Mouse (Mus musculus): ENCODE data around the gene Bzw1.

Gene Bzw1

GRCm38 (mm10) chr1:58395341-58395740 lies 2.6 kb downstream of the Bzw1 start:
- intact Hi-C loops (cut with DNase I) = no loop called here

DNA sequence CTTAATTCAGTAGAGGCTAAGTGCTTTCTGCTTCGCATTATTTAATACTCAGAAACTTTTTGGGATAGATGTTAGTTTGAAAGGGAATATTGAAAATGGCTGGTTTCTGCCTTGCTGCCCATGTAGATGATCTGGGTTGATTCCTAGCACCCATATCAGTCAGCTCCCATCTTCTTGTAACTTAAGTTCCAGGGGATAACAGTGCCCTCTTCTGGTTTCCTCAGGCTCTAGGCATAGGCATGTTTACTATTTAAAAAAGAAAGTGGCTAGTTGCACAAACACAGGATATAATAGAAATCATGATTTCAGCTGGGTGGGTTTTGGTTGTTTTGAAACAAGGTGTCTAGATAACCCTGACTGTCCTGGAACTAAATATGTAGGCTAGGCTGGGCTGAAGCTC lies 3.5 kb downstream of the Bzw1 start:
- intact Hi-C loops (cut with DNase I) = no loop called here

- intact Hi-C loops (cut with DNase I) = no loop called here
Measured at GRCm38 (mm10) chr1:58397731-58398130, 5.0 kb downstream of the Bzw1 start.

- intact Hi-C loops (cut with DNase I) = no loop called here
Measured at GRCm38 (mm10) chr1:58401396-58401795, 8.7 kb downstream of the Bzw1 start.

GRCm38 (mm10) chr1:58403745-58404144 lies 11.0 kb downstream of the Bzw1 start:
- intact Hi-C loops (cut with DNase I) = no loop called here

- intact Hi-C loops (cut with DNase I) = no loop called here
Measured at GRCm38 (mm10) chr1:58407321-58407720, 14.6 kb downstream of the Bzw1 start.

DNA sequence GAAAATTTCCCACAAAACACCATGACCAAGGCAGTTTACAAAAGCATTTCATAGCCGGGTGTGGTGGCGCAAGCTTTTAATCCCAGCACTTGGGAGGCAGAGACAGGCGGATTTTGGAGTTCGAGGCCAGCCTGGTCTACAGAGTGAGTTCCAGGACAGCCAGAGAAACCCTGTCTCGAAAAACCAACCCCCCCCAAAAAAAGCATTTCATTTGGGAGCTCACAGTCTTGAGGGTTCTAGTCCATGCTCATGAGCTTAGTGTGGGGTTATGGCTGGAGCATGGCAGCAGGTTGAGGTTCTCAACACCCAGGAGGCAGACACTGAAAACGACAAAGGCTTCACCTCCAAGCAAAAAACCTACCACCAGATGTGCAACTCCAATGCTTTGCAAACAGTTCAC lies 15.4 kb downstream of the Bzw1 start:
- intact Hi-C loops (cut with DNase I) = no loop called here

- intact Hi-C loops (cut with DNase I) = no loop called here
Measured at GRCm38 (mm10) chr1:58409553-58410197, 17.0 kb downstream of the Bzw1 start.

DNA sequence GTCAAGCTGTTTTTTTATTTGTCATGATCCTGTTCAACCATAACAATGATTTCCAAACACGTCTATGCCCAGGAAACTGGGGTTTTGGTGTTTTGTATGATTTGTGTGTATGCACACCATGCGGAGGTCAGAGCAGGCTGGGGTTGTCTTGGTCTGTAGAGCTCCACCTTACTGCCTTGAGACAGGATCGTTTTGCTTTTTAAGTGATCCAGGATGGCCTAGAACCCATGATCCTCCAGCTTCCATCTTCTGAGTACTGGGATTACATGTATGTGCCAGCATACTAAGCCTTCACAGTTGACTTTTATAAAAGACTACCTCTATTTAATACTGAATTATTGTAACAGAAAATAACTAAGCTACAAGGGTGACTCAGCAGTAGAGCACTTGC lies 17.5 kb downstream of the Bzw1 start:
- intact Hi-C loops (cut with DNase I) = no loop called here

- intact Hi-C loops (cut with DNase I) = no loop called here
Measured at GRCm38 (mm10) chr1:58410776-58411175, 18.1 kb downstream of the Bzw1 start.

DNA sequence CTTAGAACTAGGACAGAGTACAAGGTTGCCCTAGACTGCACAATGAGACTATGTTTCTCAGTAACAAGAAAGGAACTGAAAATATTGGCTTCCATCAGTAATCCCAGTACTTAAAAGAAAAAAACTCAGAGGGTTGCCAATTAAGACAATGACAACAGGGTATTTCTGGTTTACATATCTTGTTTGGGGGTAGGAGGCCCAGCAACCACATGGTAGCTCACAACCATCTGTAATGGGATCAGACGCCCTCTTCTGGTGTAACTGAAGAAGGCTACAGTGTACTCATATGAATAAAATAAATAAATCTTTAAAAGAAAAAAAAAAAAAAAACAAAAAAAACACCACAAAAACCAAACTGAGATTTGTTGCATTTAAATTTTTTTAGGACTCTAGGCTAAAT lies 22.7 kb downstream of the Bzw1 start:
- intact Hi-C loops (cut with DNase I) = no loop called here

GRCm38 (mm10) chr1:58416048-58416447 lies 23.4 kb downstream of the Bzw1 start:
- intact Hi-C loops (cut with DNase I) = no loop called here

DNA sequence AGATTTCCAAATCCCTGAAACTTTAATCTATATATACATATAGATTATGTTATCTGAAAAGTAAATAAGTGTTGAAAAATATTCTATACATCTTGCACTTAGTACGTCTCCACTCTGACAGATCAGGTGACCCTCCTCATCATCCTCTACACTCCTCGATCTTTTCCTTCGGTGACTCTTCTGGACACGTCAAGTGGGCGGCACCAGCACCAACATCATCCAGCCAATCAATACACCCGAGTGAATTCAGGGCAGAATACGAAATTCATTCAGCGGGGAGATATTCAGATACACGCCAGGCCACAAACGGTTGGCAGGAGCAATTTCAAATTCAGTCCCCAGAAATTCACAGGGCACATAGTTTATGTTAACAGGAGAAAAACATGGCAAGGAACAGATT lies 27.3 kb downstream of the Bzw1 start:
- intact Hi-C loops (cut with DNase I) = no loop called here

DNA sequence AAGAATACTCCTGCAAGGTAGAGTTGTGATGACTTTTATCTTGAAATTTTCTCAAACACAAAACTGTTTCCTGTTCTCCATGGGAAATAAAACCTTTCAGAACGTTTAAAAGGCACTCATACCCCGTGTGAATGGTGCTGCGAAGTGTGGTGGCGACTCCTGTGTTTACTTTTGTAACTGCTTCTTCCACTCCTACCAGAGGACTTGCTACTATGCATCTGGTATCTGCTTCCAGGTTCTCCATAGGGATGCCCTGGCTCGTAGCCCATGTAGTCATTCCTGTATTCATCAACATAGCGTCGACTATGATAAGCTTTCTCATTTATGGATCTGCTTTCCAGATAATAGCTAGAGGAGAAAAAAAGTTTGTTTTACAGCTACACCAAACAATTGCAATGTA lies 28.3 kb downstream of the Bzw1 start:
- intact Hi-C loops (cut with DNase I) = no loop called here

DNA sequence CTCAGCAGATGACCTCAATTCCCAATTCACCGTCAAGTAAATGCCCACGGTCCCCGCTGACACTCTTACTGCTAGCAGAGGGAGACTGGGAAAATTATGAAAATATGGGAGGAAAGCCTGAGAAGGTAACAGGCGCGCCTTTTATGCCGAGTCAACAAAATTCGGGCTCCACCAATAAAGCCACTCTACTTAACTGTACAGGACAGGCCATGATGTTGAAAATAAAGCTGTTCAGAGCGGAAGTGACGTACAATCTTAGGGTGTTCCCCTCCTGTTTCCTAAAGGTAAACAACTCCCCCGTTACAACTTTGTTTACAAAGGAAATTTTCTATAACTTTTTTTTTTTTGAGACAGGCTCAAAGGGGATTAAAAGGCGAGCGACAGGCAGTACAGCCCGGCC lies 30.2 kb downstream of the Bzw1 start:
- intact Hi-C loops (cut with DNase I) = no loop called here

GRCm38 (mm10) chr1:58423371-58424248 lies 30.9 kb downstream of the Bzw1 start, which contains the start of gene Clk1:
Gene Clk1 (minus strand): TSS chr1:58424066.
- intact Hi-C loops (cut with DNase I) = no loop called here

- intact Hi-C loops (cut with DNase I) = no loop called here
Measured at GRCm38 (mm10) chr1:58424551-58424950, 31.9 kb downstream of the Bzw1 start.

DNA sequence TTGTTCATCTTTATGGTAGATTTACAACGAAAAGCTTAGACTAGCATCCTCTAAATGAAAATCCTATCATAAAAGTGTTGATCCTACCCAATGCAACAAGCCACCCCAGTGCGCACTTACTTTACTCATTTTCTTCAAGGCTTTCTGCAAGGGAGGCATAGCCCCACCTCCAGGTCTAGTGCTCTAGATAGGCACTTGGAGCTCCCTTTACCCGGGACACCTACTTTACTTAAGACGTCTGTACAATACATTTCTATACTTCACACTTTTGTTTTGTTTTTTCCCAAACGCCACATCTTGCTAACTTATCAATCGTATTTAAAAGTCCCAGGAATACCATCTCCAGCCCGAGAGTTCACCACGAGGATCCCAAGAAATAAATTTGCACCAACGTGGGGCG lies 52.0 kb downstream of the Bzw1 start:
- intact Hi-C loops (cut with DNase I) = no loop called here

GRCm38 (mm10) chr1:58445143-58445722 lies 52.5 kb downstream of the Bzw1 start, which contains the start of the genes Nif3l1 and Ppil3:
Gene Nif3l1 (plus strand): TSS chr1:58445151.
Gene Ppil3 (minus strand): TSS chr1:58445486.
- intact Hi-C loops (cut with DNase I) = no loop called here

DNA sequence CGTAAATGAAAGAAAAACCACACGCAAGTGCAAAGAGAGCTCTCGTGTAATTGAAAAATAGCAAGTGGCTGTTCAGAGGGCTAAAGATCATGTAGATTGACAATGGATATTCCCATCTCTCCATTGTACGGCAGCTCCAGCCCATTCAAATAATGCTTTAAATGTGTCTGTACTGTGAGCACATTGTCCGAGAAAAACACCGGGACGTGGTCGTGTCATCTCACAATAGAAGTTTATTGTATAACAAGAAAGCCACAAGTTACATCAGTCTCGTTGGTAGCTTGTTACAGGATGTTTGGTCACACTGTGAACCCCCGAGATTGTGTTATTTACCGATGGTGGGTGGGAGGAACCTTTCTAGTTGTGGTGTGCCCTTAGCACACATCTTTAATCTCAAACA lies 53.2 kb downstream of the Bzw1 start:
- intact Hi-C loops (cut with DNase I) = no loop called here

GRCm38 (mm10) chr1:58447766-58448165 lies 55.1 kb downstream of the Bzw1 start:
- intact Hi-C loops (cut with DNase I) = no loop called here

GRCm38 (mm10) chr1:58448396-58448795 lies 55.7 kb downstream of the Bzw1 start:
- intact Hi-C loops (cut with DNase I) = no loop called here
